Mouse (Mus musculus) frontal cortex, postnatal 25 days (tissue): ENCODE measurements around the gene Coro6.

Source experiments
- DNase-seq, 2 experiments: peaks; one replicate each; pipeline ENCODE4 v3.0.0; 2022; ENCODE audit warnings: low spot score in 2 of 2

The Coro6 gene

DNA sequence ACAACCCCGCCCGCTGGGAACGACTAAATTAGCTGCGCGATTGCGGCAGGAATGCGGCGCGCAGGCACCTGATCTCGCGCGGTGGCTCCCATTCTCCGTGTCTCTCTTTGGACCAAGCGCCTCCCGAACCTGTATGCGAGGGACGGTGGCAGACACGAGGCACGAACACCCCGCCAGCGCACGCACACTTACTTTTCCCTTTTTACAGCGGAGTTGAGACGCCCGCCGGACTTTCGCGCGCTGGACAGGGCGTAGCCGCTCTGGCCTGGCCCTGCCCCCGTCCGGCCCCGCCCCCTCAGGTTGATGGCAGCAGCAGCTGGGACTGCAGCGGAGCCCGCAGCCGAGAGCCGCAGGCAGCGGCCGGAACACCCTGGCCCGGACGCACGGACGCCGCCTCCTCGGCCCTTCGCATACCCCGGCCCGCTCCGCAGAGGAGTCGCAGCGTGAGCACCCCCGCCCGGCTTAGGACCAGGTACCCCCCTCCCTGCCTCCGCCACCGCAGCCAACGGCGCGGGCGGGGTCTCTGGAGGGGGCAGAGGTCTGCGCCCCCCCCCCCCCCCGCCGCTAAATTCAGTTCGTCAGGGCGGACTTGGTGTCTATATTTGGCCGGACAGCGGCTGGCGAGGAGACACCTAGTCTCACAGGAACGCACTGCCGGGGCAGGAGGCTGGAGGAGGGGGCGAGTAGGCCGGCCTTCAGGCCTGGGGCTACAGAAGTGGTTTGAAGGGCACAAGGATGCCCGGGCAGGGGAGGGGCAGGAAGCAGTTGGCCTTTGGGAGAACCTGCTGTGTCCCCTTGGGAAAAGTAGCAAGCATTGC lies at the start of gene Coro6:
Coro6 (plus strand) TSS at position 129 of the 818 bp plus-strand sequence.
- no peak for DNase-seq

DNA sequence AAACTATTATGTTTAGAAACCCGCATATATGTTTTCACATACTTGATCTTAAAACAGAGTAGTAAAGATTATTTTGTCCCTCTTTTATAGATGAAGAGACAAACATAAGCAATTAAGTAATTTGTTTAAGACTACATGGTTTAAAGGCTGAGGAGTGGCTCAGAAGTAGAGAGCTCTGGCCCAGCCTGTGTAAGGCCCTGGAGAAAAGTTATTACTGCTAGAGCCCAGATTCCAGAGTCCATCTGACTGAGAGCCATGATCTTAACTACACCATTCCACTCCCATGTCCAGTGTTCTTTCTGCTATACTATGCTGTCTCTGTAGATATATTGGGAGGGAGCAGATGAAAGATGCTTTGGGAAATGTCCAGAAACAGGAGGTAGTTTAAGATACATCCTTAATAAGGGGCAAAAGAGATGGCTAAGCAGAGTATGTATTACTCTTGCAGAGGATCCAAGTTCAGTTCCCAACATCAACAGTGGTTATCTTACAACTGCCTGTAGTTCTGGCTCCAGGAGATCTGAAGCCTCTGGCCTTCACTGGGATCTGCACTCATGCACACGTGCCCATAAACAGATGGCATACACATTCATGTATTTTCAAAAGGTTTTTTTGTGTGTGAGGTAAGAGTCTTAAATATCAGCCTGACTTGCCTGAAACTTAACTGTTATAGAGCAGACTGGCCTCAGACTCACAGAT lies 47.9 kb upstream of the Coro6 start:
- no peak for DNase-seq

DNA sequence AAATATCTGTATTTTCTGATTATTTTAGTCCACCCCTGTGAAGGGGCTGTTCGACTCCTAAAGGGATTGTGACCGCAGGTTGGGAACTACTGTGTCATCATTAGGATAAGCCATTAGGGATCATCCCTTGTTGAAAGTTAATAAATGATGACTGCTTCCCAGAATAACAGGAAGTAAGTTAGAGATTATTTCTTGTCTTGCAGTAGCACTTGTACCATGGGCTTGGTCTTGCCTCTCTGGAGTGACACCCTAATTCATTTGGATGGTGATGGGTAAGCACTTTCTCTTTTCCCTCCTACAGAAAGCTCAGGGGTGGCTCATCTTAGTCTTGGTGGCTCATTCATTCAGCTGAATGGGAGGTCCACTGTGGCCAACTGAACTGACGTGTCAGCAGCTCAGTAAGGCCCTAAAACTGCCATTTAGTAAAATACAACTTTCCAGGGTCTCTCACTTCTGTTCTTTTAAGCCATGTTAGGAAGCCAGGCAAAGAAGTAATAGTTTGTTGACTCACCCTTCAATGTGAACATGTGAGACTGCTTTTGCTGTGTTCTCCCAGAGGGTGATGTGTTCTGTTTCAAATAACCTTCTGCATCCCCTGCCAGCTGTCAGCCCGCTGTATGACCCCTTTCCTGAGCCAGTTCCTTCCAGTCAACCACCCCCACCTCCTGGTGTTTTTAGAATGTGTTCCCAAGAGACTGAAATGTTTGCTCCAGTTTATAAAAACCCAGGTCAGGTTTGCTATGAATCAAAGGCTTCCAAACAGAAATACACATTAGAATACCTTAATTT lies 45.8 kb upstream of the Coro6 start:
- DNase-seq, result no peak

DNA sequence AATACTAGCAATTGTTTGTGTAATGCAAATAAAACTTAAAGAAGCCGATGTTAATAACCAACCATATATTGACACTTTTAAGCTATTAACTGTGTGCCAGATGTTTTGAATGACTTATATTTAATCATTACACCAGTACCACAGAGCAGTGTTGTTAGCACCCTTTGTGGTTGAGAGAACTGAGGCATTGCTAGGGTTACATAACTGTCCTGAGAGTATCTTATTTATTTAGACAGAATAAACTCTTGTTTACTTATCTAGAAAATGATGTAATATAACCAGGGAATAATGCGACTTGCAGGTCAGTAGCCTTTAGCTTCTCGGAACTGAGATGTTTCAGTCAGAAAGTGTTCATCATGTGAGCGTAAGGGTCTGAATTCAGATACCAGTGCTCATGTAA lies 44.2 kb upstream of the Coro6 start:
- DNase-seq, result no peak

DNA sequence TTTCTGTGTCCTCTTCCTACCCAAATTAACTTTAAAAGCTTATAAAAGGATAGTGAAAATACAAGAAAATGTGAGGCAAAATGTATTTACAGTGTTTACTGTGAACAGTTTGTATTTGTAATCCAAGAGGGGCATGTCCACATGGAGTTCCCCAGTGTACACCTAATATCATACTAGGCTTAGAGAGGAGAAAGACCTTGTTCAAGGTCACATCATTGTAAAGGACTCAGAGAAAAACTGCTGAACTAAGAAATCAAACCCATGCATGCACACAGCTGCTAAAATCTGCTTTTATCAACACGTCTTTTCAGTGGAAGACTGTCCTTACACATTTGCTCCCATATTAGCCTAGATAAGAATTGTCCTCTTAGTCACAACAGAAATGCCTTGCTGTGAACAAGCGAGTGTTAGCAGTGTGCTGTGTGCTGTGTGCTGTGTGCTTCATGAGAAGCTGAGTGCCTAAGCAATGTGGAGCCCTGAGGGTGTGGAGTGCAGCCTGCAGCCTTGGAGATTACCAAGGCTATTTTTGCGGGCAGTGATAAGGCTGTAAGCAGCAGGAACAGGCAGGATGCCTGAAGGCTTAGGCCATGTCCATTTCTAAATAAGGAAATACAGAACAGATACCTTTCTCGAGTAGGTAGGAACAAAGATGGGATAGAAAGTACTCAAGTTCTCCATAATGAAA lies 38.9 kb upstream of the Coro6 start:
- DNase-seq, result no peak

DNA sequence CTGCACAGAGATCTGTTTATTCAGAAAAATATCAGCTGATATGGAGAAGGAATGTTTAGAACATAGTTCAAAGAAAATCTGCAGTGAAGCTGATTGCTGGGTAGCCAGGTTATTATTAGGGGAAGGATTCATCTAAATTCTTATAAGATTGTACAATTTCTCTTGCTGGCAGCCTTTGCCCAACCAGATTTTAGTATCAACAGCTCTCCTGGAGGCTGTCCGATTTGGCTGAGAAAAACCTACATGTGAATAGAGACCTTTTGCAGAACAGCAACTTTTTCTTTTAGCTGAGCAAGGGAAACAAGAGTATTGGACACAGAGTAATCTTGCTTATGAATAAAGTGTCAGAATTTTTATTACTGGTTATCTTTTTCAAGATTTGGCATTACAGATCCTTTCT lies 33.8 kb upstream of the Coro6 start:
- DNase-seq, result no peak

DNA sequence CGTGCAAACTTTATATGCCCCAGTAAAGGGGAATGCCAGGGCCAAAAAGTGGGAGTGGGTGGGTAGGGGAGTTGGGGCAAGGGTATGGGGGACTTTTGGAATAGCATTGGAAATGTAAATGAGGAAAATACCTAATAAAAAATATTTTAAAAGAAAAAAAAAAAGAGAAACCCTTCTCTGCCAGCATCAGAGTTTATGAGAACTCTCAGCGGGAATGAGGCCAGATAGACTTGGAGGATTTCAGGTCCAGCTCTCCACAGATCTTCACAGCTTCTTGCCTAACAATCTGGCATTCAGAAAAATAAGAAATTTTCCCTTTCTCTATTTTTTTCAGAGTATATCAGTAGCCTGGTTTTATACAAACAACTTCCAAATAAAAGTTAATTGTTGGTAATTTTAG lies 25.2 kb upstream of the Coro6 start:
- DNase-seq, result no peak

DNA sequence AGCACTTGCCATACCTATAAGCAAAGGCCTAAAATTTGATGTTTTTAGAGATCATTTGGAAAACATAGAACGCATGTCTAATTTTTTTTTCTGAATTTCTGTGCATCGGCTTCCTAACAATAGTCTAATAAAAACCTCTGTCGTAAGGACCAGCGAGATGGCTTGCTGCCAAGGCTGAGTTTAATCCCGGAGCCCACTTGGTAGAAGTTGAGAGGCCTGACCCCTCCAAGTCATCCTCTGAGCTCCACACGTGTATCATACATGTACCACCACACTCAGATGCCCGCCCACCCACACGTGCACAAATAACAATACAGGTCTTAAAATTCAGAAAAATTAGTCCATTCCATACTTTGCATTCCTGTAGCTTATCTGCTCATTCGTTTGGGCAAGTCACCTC lies 22.1 kb upstream of the Coro6 start:
- DNase-seq, result no peak

DNA sequence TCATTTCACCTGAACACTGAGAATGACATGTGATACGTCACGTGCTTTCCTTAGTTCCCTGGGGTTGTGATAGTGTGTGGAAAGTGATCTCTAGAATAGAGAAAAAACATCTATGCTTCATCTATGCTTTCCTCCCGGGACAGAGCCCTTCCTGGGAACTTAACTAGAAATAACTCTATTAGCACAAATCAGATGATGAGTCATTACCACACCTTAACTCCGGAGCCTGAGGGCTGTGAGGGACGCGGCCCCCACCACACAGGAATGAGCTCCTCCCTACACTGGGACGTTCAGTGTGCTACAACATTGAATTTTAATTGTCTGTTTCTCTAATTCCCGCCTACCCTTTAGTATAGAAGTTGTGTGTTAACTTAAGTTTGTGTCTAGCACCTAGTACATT lies 21.2 kb upstream of the Coro6 start:
- DNase-seq, result no peak

DNA sequence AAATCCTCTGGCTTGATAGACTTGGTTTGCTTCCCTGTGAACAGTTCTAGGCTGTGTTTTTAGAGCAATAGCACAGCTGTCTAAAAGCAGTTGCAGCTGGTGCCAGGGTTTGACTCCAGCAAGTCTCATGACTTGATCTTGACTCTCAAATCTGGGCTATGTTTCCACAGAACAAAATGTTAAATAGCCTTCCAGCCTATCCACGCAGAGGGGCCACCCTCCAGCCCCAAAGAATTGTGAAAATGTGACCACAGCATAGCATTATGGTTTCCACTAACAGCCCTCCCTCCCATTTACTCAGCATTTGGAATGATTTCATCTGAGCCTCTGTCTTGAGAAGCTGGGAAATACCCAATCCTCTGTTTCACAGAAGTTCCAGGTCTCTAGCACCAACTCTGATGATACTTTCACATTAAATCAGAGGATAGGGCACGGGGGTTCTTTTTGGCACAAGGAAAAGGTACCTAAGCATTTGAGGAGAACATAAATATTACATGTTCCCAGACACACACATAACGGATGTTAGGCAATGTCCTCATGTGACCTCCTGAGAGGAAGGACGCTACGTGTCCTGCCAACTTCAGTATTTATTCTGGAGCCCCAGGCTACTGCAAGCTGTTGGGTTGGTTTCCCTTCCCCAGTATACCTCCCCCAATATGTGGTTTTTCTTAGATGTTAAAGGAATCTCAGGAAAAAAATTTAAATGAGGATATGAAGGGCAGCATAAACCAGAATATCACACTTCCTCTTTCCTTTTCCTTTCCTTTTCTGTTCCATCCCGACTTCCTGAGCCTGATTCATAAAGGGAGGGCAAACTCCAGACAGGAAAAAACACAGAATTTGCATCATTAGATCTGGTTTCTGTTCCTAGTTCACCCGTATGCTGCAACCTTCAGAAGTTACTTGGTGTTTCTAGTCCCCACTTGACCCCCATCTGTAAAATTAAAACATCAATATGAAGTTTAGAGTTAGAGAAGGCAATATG lies 19.7 kb upstream of the Coro6 start:
- DNase-seq, result no peak

DNA sequence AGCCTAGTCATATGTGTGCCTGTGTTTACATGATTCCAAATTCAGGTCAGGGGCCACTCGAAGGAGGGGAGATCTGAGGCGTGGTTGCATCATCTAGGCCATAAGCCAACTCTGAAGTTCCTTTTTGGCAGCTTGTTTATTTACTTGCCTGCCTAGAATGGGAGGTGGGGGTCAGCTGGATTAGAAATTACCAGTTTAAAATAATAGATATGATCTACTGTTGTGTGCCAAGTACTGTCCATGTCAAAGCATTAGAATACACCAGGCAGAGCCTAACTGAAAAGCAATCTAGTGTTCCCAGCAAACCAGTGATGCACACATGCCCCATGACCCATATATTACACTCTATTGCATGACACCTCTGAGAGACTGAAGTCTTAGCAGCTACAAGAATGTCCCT lies 17.3 kb upstream of the Coro6 start:
- DNase-seq, result no peak

DNA sequence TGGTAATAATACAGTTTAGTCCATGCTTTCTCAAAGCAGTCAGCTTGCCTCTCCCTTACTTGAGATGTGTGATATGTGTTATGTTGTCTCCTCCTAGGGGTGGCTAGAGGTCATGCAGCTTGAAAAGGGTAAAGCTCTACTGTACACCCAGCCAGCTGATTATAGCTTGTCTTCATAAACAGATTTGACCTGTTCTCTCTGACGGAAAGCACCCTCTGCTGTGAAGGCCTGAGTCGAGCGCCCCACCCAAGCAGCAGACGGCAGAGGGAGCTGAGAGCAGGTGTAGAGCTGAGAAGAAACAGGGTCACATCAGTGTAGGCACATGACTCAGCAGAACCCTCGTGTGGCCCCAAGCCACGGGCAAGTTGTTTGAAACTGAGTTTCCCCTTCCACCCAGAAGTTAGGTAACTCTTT lies 15.6 kb upstream of the Coro6 start:
- no peak for DNase-seq

DNA sequence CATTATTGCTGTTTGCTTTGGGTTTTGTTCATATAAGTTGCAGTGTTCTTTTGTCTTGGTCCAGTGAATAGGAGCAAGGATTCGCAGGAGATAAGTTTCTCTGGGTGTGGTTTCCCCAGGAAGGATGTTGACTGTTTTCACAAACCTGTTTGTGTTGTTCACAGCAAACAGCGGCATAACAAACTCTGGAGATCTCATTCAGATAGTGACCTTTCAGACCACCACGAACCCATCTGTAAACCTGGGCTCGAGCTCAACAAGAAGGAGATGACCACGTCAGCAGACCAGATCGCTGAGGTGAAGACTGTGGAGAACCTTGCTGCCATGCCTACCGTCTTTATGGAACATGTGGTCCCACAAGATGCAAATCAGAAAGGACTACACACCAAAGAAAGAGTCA lies 13.0 kb upstream of the Coro6 start:
- no peak for DNase-seq

DNA sequence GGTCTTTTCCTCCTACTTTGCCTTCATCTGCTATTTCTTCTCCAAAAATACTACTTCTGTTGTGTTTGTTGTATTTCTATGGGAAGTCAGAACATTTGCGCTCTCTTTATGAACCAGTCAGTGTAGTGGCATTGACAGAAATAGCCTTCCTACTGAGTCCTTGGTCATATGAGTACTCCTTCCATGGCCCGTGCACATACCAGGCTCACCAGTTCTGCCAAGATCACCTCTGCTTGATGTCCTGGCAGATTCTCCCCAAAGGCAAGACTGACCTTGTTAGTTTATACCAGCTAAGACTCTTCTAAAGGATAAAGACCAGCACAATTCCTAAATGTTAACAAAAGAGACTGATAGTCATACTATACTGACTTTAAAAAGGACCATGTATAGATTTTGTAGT lies 10.5 kb upstream of the Coro6 start:
- no peak for DNase-seq

DNA sequence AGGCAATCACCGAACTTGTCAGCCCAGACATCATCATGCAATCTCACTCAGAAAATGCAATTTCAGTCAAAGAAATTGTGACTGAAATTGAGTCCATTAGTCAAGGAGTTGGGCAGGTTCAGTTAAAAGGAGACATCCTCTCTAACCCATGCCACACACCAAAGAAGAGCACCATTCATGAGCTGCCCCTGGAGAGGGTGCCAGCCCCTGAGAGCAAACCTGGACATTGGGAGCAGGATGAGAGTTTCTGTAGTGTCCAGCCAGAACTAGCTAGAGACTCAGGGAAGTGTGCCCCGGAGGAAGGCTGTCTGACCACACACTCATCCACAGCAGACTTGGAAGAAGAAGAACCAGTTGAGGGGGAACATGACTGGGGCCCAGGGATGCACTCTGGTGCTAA lies 8.8 kb upstream of the Coro6 start:
- DNase-seq, result no peak

DNA sequence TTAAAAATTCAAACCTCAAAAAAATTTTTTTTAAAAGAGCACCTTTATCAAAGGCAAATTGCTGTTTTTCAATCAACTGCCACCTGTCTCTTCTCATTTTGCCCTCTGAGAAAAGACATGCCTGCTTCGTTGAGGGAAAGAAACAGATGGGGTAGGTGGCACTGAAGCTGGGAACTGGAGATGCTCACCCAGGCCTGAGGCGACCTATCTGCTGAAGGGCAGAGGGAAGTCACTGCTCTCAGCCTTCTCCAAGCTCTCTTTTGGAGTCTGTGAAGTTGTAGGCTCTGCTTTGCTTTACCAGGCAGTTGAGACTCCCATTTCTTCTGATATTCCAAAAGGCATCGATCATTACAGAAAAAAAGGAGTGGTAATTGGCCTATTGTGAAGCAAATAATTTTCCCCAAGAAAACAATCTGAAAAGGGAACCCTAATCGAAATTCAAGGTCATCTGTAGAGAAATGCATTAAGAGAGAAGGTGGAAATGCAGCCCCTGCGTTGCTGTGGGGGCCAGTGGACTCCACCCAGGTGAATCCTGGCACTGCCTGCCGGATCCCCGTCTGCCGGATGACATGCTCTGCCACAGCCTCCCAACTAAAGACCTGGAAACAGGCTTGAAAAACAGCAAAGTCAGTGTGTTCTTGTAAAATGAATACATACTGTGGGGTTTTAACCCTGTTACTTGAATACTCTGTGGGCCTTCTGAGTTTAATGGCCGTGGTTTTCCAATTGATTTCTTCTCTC lies 6.3 kb upstream of the Coro6 start:
- no peak for DNase-seq

DNA sequence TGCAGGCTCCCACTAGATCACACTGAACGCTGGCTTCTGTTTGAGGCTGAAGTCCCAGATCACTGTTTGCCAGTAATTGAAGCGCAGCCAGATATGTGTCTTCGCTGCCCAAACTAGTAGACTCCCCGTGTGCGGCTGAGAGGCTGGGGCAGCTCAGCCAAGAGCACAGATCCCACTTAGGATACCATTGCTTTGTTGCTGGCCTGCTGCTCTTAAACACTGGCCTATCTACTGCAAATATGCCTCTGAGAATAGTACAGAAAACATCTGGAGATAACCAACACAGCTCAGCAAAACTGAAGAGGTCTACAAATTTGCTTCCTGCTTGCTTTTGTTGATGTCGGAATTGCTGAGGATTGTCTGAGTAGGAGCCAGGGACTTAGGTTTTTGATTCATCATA lies 5.3 kb upstream of the Coro6 start:
- no peak for DNase-seq

DNA sequence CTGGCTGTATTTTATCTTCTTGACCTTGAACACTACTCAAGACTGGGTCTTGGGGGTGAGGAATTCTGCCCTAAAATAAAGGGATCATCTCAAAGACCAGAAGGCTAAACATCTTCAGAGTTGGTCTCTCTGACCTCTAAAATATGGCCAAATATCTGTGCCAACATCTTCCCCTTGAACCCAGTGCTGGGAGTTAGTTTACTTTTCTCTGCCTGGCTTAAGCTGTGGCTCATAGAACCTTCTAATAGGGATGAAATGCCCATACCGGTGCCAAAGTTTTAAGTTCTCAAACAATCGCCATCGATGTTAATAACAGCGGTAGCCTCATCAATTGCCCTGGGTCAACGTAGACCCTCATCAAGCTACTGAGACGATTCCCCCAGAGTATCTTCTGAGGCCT lies 355 bp upstream of the Coro6 start:
- no peak for DNase-seq

DNA sequence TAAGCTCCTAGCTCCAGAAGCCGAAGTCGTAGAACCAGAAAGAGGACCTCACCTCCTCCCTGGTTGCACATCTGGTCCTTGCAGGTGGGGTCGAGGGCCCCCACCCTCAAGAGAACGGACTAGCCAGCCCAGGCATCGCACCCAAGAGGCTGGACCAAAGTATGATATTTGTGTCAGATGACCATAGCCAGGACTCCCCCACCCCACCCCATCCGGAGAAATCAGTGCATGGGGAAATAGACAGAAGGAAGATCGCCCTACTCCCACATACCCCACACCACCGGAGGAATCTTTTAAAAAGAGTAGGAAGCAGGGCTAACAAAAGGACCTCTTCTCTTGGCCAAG lies 862 bp downstream of the Coro6 start:
- no peak for DNase-seq

DNA sequence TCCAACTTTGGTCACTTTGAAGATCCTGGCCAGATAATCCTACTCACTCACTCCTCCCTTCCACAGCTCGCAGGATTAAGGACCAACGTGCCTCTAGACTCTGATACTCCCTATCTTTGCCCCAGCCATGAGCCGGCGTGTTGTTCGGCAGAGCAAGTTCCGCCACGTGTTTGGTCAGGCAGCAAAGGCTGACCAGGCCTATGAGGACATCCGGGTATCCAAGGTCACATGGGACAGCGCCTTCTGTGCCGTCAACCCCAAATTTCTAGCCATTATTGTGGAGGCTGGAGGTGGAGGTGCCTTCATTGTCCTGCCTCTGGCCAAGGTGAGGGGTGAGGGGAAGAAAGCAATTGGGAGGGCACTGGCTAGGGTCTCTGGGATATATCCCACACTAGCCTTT lies 1.6 kb downstream of the Coro6 start:
- no peak for DNase-seq
